Mouse (Mus musculus) ES-Bruce4 (cell line): ENCODE measurements around the gene Itgb2.

ENCODE experiments used
- CTCF ChIP-seq: IDR thresholded peaks from one replicate; pipeline ENCODE4 v1.8.1; 2011; ENCODE audit warnings: low read depth, low read length
- POLR2A ChIP-seq: IDR thresholded peaks from one replicate; pipeline ENCODE4 v1.8.1; 2011; ENCODE audit warnings: low read length; ENCODE audit not compliant: insufficient read depth

DNA sequence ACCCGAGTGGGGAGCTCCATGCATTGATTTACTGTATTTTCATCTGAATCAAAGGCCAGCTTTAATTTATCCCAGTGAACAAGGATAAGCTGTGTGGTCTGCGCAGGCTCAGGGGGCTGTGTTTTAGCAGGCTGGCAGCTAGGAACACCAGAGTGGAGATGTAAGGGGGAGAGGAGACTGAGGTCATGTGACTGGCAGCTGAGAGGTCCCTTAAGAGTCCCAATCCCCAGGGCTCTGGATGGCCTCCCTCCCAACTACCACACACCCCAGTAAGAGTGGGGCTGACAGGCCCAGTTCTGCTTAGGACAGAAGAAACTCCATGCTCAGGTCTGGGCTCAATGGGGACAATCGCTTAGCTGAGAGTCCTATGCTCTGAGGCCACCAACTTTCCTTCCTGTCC is 44.3 kb upstream of the Itgb2 start:
- TF ChIP-seq CTCF (no peak), POLR2A (no peak)
